Mouse (Mus musculus): ENCODE results near the gene 2410002F23Rik. TPM values are rescaled to one million over a fixed set of nuclear protein-coding genes. Genes with fewer than 3 reads are reported as not detected.
"Not testable (repeated sequence)": the region's sequence is repeated elsewhere in the genome, so short reads cannot be mapped to it uniquely, and the experiment has no call there.

2410002F23Rik gene
- total RNA-seq (2021), result 1 to 10 TPM; 4.9 to 5.9 TPM
- long read RNA-seq, experiment 1, partial matches to known transcripts, result 1 of 6 reads
- long read RNA-seq, experiment 1, other reads (novel, unspliced or antisense), result 3 of 6 reads
- long read RNA-seq, experiment 2, partial matches to known transcripts, result 1 of 8 reads
- long read RNA-seq, experiment 2, other reads (novel, unspliced or antisense), result 2 of 8 reads

DNA sequence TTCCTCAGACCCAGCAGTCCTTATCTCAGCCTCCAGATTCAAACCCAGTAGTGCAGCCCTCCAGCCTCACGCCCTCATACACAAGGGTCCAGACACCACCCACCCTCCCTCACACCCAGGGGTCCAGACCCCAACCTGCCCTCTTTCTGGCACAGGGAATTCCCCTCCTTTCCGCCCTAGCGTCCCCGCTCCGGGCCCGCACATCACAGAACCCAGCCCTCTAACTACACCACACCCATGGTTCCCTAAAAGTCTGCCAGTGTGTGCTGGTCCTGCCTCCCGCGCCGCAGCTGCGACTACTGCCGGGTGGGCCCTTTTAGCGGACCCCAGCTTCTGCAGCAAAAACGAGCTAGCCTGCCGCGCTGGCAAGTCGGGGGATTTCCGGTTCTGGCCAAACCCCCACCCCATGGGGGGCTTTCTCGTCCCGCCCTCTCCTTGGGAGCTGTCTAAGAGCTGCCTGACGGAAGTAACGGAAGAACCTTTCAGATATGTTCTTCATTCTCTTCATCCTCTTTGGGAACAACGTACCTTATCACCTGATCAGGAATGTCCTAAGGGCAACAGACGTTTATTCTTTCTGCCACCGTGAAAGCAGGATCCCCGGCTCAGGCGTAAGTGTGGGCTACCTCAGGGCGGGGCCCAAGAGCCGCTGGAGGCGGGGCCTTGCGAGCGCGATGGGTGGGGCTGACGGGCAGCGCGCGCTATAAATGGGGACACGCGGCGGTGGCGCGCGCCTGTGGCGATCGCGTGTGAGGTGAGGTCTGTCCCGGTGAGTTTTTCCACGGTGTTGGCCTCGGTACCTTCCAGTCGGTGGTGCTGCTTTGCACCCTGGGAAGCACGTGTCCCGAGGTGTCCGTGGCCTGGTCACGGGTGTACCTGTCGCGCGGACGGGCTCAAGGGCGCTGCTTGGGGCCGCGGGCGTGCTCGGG, at the start of gene 2410002F23Rik, which contains the start of gene 1700028J19Rik:
TSS of gene 2410002F23Rik (plus strand) at position 668 of the 929 bp plus-strand sequence.
TSS of gene 1700028J19Rik (minus strand) at position 641 of the 929 bp plus-strand sequence.
- DNase-seq (ENCODE audit: low spot score), result peak; percentile 92

DNA sequence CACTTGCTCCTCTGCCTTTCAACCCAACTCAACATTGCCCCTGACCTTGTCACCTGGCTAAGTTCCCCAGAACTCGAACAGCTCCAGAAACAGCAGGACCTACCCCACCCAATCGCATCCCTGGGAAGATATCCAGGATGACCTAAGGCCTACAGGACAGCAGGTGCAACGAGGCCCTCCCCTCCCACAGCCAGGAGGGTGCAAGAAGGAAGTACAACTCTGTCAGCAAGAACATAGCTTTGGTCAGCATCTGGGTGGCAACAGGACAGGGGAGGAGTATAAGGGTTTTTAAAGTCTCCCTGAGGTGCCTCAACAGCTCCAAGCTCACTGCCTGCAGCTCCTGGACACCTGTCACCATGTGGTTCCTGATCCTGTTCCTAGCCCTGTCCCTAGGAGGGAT, 48.6 kb upstream of the 2410002F23Rik start, which contains the start of gene Klk1b3:
TSS of gene Klk1b3 (plus strand) at position 301 of the 400 bp plus-strand sequence.
- DNase-seq (ENCODE audit: low spot score), result no peak

DNA sequence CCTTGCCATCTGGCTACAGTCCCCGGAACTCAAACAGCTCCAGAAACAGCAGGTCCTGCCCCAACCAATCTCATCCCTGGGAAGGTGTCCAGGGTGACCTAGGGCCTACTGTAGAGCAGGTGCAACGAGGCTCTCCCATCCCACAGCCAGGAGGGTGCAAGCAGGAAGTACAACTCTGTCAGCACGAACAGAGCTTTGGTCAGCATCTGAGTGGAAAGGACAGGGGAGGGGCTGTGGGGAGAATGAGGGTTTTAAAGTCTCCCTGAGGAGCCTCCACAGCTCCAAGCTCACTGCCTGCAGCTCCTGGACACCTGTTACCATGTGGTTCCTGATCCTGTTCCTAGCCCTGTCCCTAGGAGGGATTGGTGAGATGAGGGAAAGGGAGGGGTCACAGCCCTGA, 39.4 kb upstream of the 2410002F23Rik start, which contains the start of gene Klk1b4:
TSS of gene Klk1b4 (plus strand) at position 301 of the 400 bp plus-strand sequence.
- DNase-seq (ENCODE audit: low spot score), result not testable (repeated sequence)

DNA sequence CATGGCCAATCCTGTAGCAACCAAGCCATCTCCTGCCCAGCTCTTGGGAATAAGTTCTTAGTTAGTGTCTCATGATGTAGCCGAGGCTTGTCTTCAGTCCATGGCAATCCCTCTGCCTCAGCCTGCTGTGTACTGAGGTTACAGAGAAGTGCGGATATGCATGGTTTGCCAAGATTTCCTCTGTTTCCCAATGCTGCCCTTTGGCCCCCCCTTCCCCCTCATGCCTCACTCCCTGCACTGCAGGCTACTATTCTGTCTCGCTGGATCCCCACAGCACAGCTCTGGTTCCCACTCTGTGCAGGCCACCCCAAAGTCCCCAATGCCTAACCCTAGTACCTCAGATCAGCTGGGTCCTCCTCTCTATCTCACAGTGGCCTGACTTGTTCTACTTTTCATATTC, 38.2 kb upstream of the 2410002F23Rik start:
- no peak for DNase-seq (ENCODE audit: low spot score)

DNA sequence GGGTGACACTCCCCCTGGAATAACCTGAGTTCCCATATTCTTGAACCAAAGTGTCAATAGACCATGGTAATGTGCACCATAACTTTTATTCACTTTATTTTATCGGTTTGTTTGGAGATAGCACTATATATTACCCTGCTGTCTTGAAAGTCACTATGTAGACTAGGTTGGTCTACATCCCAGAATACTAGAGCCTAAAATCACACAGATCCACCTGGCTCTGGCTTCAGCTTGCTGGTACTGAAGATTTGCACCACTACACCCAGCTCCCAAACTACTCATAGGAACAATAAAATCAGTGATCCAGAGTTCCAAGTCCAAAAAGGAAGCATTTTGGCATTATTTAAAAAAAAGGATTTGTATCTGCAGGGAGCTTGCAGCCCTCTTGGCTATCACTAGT, 30.9 kb upstream of the 2410002F23Rik start, which contains the start of gene Klk1b5:
TSS of gene Klk1b5 (plus strand) at position 301 of the 400 bp plus-strand sequence.
- no peak for DNase-seq (ENCODE audit: low spot score)

DNA sequence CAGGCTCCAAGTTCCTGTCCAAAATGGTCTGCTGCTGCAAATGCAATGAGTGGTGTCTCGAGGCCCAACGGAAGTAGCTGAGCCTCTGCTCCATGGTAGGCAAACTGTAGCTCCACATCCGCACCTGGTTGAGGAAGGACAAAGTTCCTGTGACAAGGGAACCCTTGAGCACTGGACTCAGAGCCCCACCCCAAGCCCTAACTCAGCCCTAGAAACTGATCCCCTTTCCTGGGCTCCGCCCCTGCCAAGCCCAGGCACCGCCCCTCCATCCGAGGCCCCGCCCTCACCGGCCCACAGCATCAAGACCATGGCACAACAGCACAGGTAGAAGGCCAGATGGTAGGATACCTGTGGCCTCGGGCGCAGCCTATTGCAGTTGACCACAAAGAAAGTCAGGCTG, 24.9 kb upstream of the 2410002F23Rik start:
- not testable (repeated sequence) for DNase-seq (ENCODE audit: low spot score)

DNA sequence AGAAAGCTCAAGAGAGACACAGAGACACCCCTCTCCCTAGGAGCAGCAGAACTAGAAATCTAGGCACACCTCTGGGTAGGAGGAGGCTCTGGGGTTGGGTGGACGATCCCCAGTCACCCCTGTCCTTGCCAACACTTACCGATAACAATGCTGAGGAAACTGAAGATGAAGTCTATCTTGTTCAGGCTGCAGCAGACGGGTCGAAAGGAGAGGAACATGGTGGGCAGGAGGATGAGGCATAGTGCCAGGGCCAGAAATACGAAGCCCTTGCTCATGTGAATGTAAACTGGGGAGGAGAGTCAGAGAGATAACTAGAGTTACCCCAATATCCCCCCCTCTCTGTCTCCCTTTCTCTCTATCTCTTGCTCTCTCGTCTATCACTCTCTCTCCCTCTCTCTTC, 24.2 kb upstream of the 2410002F23Rik start:
- not testable (repeated sequence) for DNase-seq (ENCODE audit: low spot score)

DNA sequence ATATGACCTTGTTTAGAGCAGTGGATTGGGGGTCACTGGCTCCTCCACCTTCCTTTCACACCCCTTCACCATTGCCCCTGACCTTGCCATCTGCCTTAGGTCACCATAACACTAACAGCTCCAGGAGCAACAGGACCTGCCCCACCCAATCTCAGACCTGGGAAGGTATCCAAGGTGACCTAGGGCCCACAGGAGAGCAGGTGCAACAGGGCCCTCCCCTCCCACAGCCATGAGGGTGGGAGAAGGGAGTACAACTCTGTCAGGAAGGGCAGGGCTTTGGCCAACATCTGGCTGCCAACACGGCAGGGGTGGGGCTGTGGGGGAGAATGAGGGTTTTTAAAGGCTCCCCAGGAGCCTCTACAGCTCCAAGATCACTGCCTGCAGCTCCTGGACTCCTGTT, 21.4 kb upstream of the 2410002F23Rik start, which contains the start of gene Klk1:
TSS of gene Klk1 (plus strand) at position 285 of the 400 bp plus-strand sequence.
- no peak for DNase-seq (ENCODE audit: low spot score)

DNA sequence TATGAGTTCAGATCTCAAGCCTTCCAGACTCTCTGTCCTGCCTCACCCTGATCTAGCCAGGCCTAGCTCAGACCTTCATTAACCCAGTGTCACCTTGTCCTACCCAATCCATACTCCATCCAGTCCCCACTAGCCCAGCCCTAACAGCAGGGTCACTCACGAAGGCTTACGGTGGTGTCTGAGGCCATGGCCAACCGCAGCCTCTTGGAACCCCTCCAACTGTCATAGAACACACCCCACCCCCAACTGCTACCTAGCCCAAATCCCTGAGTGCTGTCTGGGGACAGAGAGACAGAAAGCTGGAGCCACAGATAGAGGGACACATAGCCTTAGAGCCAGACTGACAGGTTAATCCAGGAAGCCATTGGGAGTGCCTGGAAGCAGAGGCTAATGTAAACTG, 10.6 kb upstream of the 2410002F23Rik start, which contains the start of gene Gm36864:
TSS of gene Gm36864 (plus strand) at position 269 of the 400 bp plus-strand sequence.
- no peak for DNase-seq (ENCODE audit: low spot score)

DNA sequence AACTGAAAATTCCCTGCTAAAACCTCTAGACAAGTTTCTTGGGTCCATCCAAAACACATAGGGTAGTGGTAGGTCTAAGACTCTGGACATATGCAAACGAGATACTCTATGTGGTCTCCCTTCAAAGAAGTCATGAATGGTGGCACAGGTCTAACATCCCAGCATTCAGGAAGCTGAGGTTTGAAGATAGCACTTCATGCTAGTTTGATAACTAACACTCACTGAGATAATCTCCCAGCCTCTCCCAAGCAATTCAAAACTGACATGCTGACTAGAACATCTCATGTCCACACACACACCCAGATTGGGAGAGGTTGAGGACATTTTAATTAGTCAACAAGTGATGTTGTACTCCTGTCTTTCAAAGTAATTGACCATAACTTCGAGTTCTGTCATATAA, 6.6 kb upstream of the 2410002F23Rik start:
- DNase-seq (ENCODE audit: low spot score), result no peak

DNA sequence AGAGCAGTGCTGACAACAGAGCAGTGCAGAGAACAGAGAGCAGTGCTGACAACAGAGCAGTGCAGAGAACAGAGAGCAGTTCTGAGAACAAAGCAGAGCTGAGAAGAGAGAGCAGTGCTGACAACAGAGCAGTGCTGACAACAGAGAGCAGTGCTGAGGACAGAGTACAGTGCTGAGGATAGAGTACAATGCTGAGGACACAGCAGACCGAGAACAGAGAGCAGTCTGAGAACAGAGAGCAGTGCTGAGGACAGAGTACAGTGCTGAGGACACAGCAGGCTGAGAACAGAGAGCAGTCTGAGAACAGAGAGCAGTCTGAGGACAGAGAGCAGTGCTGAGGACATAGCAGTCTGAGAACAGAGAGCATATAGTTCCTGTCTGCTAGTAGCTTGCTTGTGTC, 5.8 kb upstream of the 2410002F23Rik start:
- no peak for DNase-seq (ENCODE audit: low spot score)

DNA sequence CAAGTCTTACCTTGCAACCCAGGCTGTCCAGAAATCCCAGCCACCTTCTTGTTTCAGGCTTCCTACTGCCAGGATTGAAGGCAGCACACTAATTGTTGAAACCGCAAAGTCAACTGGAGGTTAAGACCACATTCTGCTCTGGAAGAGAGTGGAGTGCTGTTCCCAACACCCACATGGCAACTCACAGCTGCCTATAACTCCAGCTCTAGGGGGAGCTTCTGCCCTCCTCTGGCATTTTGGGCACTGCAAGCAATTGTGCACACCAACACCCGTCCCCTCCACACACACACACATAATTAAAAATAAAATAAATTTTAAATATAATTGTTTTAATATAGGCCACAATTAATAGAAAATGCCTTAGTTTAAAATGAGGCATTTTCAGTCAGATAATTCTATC, 5.4 kb upstream of the 2410002F23Rik start:
- no peak for DNase-seq (ENCODE audit: low spot score)

DNA sequence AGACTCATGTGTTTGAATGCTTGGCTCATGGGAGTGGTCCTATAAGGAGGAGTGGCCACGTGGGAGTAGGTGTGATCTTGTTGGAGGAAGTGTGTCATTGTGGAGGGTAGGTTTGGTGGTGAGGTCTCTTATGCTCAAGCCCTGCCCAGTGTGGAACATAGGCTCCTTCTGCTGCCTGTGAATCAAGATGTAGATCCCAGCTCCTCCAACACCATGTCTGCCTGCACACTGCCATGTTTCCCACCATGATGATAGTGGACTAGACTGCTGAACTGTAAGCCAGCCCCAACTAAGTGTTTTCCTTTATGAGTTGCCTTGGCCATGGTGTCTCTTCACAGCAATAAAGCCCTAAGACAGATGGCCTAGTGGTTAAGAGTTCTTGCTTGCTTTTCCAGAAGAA, 2.4 kb upstream of the 2410002F23Rik start:
- no peak for DNase-seq (ENCODE audit: low spot score)

DNA sequence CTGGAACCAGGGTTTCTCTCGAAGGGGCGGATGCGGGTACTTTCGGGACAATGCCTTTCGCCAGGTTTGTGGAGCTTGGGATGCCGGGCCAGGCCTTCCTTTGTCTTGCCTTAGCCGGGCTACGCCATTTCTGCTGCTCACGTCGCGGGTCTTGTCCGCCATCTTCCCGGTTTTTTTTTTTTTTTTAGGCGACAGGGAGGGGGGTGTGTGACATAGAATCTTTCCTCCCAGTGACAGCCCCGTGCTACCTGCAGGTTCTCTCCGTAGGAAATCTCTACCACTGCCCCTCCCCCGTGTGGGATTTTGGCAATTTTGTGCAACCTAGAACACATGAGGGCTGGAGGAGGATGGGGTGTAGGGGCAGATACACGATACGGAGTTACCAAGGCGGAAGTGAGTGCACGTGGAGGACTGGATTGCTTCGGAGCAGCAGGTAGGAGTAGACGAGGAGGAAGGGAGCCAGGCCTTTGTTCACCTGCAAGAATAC, 505 bp downstream of the 2410002F23Rik start:
- peak; percentile 9 for DNase-seq (ENCODE audit: low spot score)

DNA sequence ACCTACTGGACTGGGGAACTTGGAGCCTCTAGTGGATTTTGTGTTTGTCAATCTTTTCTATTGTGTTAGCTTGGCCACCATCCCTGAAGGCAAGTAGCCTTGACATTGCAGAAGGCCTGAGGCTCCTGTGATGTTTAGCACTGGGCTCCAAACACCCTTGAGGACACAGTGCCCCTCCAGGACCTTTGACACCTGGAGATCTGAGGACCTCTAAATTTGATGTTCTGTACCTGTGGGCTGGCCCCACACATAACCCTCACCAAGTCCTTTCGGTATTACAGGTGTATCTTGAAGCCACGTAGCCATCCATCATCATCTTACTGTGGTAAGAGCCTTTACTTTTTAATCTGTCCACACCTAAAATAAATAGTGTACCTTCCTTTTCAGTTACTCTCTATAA, 1.4 kb downstream of the 2410002F23Rik start:
- DNase-seq (ENCODE audit: low spot score), result no peak

DNA sequence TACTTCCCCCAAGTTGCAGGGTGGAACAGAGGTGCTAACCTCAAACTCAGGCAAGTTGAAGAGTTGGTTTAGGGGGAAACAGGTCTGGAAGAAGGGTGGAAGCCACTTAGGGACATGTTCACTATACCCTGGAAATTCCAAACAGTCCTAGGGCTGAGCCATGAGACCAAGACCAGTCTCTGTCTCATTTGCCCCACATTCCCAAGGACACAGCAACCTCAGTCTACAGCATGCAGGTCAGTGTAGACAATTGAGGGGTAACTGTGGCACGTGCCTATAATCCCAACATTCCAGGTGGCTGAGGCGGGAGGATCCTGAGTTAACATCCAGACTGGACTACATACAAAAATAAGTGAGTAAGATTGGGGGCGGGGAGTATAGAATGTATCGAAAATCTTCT, 2.7 kb downstream of the 2410002F23Rik start:
- no peak for DNase-seq (ENCODE audit: low spot score)

DNA sequence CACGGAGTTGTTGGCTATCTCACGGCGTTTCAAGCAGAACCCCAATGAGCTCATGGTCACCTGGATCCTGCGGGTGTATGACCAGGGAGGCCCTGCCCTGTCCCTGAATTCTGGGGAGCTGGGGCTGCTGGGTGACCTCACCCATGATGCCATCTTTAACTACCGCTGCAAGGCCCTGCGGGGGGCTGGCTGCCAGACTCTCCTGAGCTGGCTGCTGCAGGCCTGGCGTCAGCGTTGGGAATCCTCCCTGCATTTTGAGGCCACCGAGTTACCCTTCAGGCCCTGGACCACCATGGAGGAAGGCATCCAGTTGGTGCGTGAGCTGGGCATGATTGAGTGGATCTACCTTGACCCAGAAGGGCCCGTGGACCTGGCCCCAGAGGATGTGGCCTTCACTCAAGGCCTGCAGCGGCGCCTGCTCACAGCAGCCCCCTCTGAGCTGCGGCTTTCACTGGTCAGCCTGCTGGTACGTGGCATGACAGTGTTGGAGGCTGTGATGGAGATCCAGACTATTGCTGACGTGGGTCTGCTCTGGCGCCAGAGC, 4.3 kb downstream of the 2410002F23Rik start:
- not testable (repeated sequence) for DNase-seq (ENCODE audit: low spot score)

DNA sequence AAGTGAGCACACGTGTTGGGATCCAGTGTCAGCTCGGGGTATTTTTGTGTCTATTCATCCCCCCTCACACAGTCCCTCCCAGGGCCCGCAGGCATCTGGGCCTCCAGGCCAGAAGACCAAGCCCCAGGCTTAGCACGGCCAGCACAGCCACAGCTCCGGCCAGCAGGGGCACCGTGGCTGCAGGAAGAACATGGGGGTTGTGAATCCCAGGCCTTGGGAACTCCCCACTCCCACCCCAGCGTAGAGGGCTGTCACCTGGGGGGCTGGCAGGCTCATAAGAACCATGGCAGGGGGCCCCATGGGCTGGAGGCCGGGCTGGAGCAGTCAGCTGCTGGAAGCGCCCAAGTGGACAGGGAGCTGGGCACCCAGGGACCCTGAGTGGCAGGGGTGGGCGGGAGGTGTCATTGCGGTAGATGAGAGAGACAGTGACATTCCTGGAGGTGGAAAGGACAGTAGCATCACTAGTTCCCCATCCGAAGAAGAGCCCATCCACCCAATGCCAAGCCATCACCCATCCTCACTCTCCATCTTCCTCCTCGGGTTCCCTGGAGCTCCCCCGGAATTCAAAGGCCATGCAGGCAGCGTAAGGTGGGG, 6.6 kb downstream of the 2410002F23Rik start:
- DNase-seq (ENCODE audit: low spot score), result no peak

DNA sequence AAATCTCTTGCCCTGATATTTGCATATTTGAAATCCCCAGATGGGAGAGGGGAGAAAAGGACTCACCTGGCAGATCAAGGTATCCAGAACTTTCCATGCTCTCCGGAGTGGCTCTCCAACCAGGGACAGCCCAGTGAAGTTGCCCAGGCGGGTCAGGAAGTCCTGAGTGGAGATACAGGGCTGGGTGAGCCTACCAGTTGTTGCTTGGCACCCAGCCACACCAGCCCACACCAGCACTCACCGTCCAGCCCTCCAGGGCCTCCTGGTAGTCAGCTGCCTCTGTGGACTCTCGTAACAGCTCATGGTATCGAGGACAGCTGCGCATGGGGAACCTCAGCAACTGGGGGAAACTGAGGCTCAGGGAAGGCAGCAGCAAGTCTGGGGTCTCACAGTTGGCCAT, 8.4 kb downstream of the 2410002F23Rik start:
- DNase-seq (ENCODE audit: low spot score), result no peak

DNA sequence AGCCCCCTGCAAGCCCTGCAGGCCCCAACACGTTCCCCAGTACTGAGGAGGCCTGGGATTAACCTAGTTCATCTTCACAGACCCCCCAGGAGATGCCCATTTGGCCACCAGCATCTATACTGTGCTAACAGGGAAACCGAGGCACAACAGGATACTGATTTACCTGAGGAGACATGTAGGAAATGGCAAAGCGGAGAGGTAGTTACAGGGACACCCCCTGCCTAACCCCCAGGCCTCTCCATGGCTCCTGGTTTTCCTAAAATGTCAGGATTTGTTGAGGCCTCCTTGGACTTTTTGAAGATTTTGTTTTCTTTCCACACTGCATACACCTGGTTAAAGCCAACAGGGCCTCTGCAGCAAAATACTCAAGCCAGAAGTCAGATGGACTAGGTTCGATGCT, 10.8 kb downstream of the 2410002F23Rik start, which contains the start of gene Acp4:
TSS of gene Acp4 (minus strand) at position 101 of the 400 bp plus-strand sequence.
- no peak for DNase-seq (ENCODE audit: low spot score)

DNA sequence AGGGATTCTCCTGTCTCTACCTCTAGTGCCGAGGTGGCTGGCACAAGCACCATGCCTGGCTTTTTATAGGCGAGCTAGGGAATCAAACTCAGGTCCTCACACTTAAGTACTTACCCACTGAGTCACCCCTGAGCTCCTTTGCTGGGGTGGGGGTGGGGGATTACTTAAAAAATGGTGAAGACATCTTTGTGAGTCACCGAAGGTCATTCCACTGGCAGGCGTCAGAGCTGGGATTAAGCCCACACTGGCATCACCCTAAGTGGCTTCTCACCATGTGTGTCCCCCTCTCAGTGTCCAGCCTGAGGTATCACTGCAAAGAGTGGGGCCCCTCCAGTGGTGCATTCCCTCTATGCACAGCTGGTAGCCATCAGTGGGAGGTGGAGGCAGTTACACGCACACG, 13.9 kb downstream of the 2410002F23Rik start:
- no peak for DNase-seq (ENCODE audit: low spot score)

Measured in gastrocnemius, adult 18-20 months (tissue).